Mouse (Mus musculus) forebrain, embryonic 16.5 days (tissue): ENCODE measurements around the gene Tmem178. TPM values are rescaled to one million over a fixed set of nuclear protein-coding genes. Genes with fewer than 3 reads are reported as not detected.

Experiments used
- polyA plus RNA-seq: library from polyadenylated mRNA; unstranded; fragments of >200 nt; fragmentation: Nextera tagmentation; extraction: Ambion mirVana; gene quantifications from 2 replicates; pipeline ENCODE4 v1.2.1, GENCODE M21; 2015

Tmem178 gene
- polyA plus RNA-seq, 1 experiment from 2014 or later: 36.3 TPM

Other genes starting within 250 kb of the Tmem178 start
- gene Map4k3, start 216.1 kb upstream of the Tmem178 start, polyA plus RNA-seq: 28.8 and 33.2 TPM in 2 replicates
- gene Thumpd2, start 120.5 kb downstream of the Tmem178 start, polyA plus RNA-seq: 9.0 and 10.0 TPM in 2 replicates